Mouse (Mus musculus) stomach, embryonic 15.5 days (tissue): ENCODE results near the gene Gad1. TPM values are rescaled to one million over a fixed set of nuclear protein-coding genes. Genes with fewer than 3 reads are reported as not detected.

ENCODE experiments used
- ATAC-seq: fragments of 200-750 bp; cut with Nextera tagmentation; 2 replicates; pipeline ENCODE4 v1.8.0; 2017; ENCODE audit warnings: low read depth, moderate number of reproducible peaks, moderate TSS enrichment; ENCODE audit not compliant: insufficient read depth, low FRiP score
- H3K27ac ChIP-seq: fragments of 300-500 bp; sonication (generic); 2 replicates; pipeline ENCODE4 v1.5.1; 2015; ENCODE audit warnings: mild to moderate bottlenecking, inconsistent platforms
- H3K27me3 ChIP-seq: fragments of 300-500 bp; sonication (generic); replicated peaks from 2 replicates; pipeline ENCODE4 v1.6.1; 2015; ENCODE audit warnings: inconsistent platforms
- H3K36me3 ChIP-seq: fragments of 300-500 bp; sonication (generic); 2 replicates; pipeline ENCODE4 v1.6.1; 2015; ENCODE audit warnings: inconsistent platforms
- H3K4me1 ChIP-seq: fragments of 300-500 bp; sonication (generic); 2 replicates; pipeline ENCODE4 v1.6.1; 2015; ENCODE audit warnings: inconsistent platforms
- H3K4me2 ChIP-seq: fragments of 300-500 bp; sonication (generic); 2 replicates; pipeline ENCODE4 v1.6.1; 2015; ENCODE audit warnings: mild to moderate bottlenecking, inconsistent platforms
- H3K4me3 ChIP-seq: fragments of 300-500 bp; sonication (generic); replicated peaks from 2 replicates; pipeline ENCODE4 v1.5.1; 2015; ENCODE audit warnings: inconsistent platforms
- H3K9ac ChIP-seq: fragments of 300-500 bp; sonication (generic); 2 replicates; pipeline ENCODE4 v1.6.1; 2015; ENCODE audit warnings: inconsistent platforms
- H3K9me3 ChIP-seq: fragments of 300-500 bp; sonication (generic); 2 replicates; pipeline ENCODE4 v1.6.1; 2016; ENCODE audit warnings: inconsistent platforms
- WGBS: fragments of 180-500 bp; shearing (Covaris S2); methylation state at CpG from one replicate; pipeline ENCODE4 v1.1.7; 2015; 5-methylcytosine and 5-hydroxymethylcytosine counted together
- polyA plus RNA-seq: library from polyadenylated mRNA; unstranded; fragments of >200 nt; fragmentation: Nextera tagmentation; extraction: Ambion mirVana; gene quantifications from 2 replicates; pipeline ENCODE4 v1.2.1, GENCODE M21; 2015

Gene Gad1
- polyA plus RNA-seq, 1 experiment from 2014 or later: 0.46 TPM

DNA sequence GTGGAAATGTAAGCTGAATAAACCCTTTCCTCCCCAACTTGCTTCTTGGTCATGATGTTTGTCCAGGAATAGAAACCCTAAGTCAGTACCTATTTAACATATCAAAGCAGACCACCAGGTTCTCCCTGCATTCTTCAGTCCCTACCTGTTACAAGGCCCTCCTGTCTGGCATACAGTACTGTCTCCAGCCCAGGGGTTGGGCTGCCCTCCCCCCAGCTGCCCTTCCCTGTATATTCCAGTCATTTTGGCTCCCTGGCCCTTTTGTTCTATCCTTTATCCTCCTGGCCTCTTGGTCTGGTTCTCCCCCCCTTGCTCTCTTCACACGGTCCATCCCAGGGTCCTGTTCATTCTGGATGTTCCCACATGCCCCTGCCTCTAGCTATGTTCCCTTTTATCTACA lies 78.4 kb downstream of the Gad1 start:
- Histone ChIP-seq H3K4me2 (no peak overlapping the region), H3K27ac (no peak overlapping the region), H3K27me3 (no peaks in the 10 kb centered on the region), H3K36me3 (no peaks in the 10 kb centered on the region), H3K4me1 (0 out of 2 replicates have a peak, but pooled peaks cover 4% of the 10 kb centered on the region), H3K4me3 (no peak overlapping the region), H3K9me3 (no peaks in the 10 kb centered on the region), H3K9ac (no peak overlapping the region)
- ATAC-seq: no peak
- 75% methylated on average over 1 of the region's 1 CpGs for WGBS

DNA sequence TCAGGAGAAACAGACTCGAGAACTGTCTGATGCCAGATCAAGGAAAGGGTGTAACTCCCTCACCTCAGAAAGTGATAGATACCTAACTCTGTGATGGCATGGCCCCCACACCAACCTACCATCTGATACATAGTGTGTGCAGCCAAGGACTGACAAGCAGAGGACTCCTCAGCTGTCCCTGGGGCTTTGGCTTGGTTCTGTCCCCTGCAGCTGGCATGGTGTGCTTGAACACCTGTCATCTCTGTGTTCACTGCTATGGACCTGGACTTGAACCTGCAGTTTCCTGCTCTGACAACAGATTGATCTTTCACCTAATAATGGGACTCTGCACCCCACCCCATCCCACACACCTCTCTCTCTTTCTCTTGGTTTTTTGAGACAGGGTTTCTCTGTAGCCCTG lies 79.5 kb downstream of the Gad1 start:
- no peak overlapping the region for H3K4me2 ChIP-seq
- no peak for ATAC-seq
- no peaks in the 10 kb centered on the region for H3K9me3 ChIP-seq
- H3K4me3 ChIP-seq: no peak overlapping the region
- WGBS: 67% methylated on average over 1 of the region's 1 CpGs
- no peaks in the 10 kb centered on the region for H3K36me3 ChIP-seq
- H3K4me1 ChIP-seq: 0 out of 2 replicates have a peak, but pooled peaks cover 4% of the 10 kb centered on the region
- H3K27ac ChIP-seq: no peak overlapping the region
- H3K27me3 ChIP-seq: no peaks in the 10 kb centered on the region
- H3K9ac ChIP-seq: no peak overlapping the region

DNA sequence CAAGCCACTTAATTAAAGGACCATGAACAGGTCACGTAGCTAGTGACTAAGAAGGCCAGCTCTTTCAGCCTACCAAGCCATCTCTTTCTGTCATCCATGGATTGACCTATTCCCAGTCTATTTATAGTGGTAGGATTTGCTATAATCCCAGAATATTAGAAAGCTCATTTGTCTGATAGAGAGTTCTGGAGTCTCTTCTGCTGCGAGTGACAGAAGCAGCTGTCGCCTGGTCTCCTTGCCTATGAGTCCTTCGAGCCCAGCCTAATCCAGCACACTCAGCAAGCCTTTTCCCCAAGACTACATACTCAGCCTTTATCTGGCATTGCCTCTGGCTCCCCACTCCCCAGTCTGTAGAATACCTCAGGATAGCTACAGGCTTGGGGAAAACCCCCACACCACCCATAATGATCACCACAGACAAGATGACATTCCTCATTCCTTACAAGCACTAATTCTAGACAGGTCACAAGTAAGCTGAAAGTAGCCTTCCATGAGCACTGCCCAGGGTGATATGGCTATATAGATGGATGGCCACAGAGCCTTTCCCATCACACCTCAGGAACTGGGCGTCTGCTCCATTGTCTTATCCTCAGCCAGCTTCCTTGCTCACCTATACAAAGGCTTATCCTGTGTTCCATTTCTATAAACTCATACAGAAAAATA lies 81.3 kb downstream of the Gad1 start:
- 78% methylated on average over 5 of the region's 5 CpGs for WGBS
- no peaks in the 10 kb centered on the region for H3K36me3 ChIP-seq
- ATAC-seq: no peak
- no peaks in the 10 kb centered on the region for H3K27me3 ChIP-seq
- H3K9me3 ChIP-seq: no peaks in the 10 kb centered on the region
- 0 out of 2 replicates have a peak, but pooled peaks cover 4% of the 10 kb centered on the region for H3K4me1 ChIP-seq
- no peak overlapping the region for H3K4me3 ChIP-seq
- no peak overlapping the region for H3K27ac ChIP-seq
- no peak overlapping the region for H3K9ac ChIP-seq
- H3K4me2 ChIP-seq: no peak overlapping the region

DNA sequence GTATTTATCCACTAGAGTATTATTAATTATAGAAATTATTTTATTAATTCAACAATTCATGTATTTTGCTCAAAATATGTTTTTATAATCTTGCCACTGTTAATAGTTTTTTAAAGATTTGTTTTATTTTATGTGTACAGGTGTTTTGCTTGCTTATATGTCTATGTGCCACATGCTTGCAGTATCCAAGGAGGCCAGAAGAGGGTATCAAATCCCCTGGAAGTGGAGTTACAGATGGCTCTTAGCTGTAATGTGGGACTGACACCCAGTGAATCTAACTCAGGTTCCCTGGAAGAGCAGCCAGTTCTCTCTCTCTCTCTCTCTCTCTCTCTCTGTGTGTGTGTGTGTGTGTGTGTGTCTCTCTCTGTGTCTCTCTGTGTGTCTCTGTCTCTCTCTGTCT lies 88.1 kb downstream of the Gad1 start:
- Histone ChIP-seq H3K9me3 (no peaks in the 10 kb centered on the region), H3K9ac (no peak overlapping the region), H3K27ac (no peak overlapping the region), H3K4me1 (no peaks in the 10 kb centered on the region), H3K36me3 (no peaks in the 10 kb centered on the region), H3K4me2 (no peak overlapping the region), H3K4me3 (no peak overlapping the region), H3K27me3 (no peaks in the 10 kb centered on the region)
- ATAC-seq: no peak

DNA sequence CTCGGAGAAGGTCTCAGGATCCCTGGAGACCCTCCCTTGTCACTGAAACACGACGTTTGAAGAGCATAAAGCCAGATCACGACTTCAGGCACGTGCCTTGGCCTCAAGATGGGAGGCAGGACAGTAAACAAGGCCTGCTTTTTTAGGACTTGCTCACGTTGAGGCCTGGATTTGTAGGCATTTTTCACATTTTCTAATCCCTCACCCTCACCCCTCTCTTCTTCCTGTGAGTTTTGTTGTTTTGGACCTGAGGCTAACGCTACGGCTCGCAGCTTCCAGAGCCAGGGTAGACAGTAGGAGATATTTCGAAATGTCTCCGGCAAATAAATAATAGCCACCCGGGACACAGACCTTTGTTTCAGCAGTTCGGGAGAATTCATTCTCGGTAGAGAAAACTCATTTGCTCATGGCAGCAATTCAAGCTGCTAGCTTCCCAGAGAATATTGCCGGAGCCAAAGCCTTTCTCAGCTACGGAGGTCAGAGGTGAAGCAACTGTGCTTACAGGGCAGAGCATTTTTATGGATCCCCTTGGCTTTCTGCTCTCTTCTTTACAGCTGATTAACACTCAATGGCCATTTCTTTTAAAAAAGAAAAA lies 90.2 kb downstream of the Gad1 start:
- Histone ChIP-seq H3K9me3 (no peaks in the 10 kb centered on the region), H3K36me3 (no peaks in the 10 kb centered on the region), H3K4me3 (no peak overlapping the region), H3K9ac (no peak overlapping the region), H3K4me2 (no peak overlapping the region), H3K4me1 (no peaks in the 10 kb centered on the region), H3K27me3 (no peaks in the 10 kb centered on the region), H3K27ac (no peak overlapping the region)
- no peak for ATAC-seq
- WGBS: 54% methylated on average over 16 of the region's 16 CpGs

DNA sequence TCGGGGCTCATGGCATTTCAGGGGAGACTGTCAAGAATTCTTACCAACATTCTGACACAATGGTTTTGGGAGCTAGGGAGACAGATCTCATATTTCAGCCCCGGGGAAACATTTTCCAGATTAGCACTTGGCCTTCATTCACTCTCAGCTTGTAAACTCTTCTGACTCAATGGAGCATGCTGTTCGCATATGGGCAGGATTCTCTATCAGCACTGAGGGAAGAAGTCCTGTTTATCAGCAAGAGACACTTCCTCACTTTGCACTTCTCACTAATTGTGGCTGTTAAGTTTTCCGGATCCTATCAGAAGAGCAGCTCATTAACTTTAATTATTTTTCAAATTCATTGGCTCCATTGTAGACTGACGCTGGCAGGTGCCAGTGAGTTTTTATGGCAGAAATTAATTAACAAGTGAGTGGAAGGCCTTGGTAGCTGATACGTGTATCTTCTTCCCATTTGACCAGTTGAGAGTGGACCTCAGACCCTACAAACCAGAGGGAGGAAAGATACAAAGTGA lies 92.5 kb downstream of the Gad1 start:
- Histone ChIP-seq H3K4me1 (no peaks in the 10 kb centered on the region), H3K9ac (no peak overlapping the region), H3K4me3 (no peak overlapping the region), H3K27ac (no peak overlapping the region), H3K9me3 (no peaks in the 10 kb centered on the region), H3K36me3 (no peaks in the 10 kb centered on the region), H3K4me2 (no peak overlapping the region), H3K27me3 (no peaks in the 10 kb centered on the region)
- no peak for ATAC-seq
- WGBS: 81% methylated on average over 6 of the region's 6 CpGs

DNA sequence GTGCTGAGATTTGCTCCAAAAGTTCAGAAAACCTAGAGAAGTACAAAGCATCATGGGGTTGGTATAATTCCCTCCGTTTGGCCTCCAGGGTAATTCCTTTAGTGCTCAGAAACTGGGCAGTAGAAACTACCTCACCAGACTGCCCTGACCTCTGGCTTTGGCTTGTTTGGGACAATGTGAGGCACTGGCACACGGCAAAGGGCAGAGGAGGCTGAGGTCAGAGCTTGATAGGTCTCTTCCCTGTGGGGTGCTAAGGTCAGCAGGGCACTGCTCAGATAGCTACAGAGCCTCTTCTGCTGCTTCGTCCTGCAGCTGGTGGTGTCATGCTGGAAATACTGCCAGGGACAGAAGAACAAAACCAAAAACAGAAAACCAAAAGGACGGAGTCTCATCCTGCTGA lies 94.8 kb downstream of the Gad1 start:
- Histone ChIP-seq H3K4me3 (no peak overlapping the region), H3K27me3 (no peaks in the 10 kb centered on the region), H3K9me3 (no peaks in the 10 kb centered on the region), H3K9ac (no peak overlapping the region), H3K4me2 (no peak overlapping the region), H3K36me3 (no peaks in the 10 kb centered on the region), H3K27ac (no peak overlapping the region), H3K4me1 (no peaks in the 10 kb centered on the region)
- no peak for ATAC-seq
- 49% methylated on average over 4 of the region's 4 CpGs for WGBS

DNA sequence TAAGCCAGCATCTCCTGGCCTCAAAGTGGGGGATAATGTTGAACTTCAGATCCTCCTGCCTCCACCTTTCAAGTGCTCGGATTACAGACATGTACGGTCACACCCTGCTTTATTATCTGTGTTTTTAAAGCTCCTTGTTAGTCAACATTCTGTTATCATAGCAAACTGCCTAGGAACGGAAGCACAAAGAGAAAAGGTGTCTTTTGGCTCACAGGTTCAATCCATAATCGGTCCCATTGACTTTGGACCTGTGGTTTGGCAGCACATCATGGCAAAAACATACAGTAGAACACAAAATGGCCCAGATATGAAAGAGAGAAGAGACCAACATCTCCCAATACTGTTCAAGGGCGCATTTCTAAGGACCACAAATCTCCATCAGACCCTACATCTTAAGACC lies 95.4 kb downstream of the Gad1 start:
- 83% methylated on average over 5 of the region's 5 CpGs for WGBS
- Histone ChIP-seq H3K27me3 (no peaks in the 10 kb centered on the region), H3K9me3 (no peaks in the 10 kb centered on the region), H3K9ac (no peak overlapping the region), H3K4me1 (no peaks in the 10 kb centered on the region), H3K4me2 (no peak overlapping the region), H3K4me3 (no peak overlapping the region), H3K27ac (no peak overlapping the region), H3K36me3 (no peaks in the 10 kb centered on the region)
- ATAC-seq: no peak

DNA sequence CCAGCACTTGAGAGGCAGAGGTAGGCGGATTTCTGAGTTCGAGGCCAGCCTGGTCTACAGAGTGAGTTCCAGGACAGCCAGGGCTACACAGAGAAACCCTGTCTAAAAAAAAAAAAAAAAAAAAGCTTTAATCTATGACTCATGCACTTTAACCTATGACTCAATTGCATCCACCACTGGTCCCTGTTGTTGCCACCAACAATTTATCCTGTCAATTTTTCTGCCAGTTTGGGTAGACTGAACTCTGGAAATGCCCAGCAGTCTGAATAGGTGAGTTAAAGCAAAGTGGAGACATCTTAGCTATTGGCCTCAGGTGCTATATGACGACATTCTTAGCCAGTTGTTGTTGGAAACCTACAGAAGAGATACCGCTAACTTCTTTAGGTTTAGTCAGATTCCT lies 96.6 kb downstream of the Gad1 start:
- WGBS: 85% methylated on average over 4 of the region's 4 CpGs
- H3K4me3 ChIP-seq: no peak overlapping the region
- no peaks in the 10 kb centered on the region for H3K27me3 ChIP-seq
- H3K9ac ChIP-seq: no peak overlapping the region
- H3K4me2 ChIP-seq: no peak overlapping the region
- no peaks in the 10 kb centered on the region for H3K4me1 ChIP-seq
- H3K27ac ChIP-seq: no peak overlapping the region
- no peak for ATAC-seq
- no peaks in the 10 kb centered on the region for H3K36me3 ChIP-seq
- H3K9me3 ChIP-seq: no peaks in the 10 kb centered on the region

Other genes with a start within 250 kb of the Gad1 start
- gene Sp5, start 78.1 kb upstream of the Gad1 start, polyA plus RNA-seq: 1.8 and 2.4 TPM in 2 replicates
- 1.5 and 2.2 TPM in 2 replicates for gene Erich2, start 44.3 kb upstream of the Gad1 start, polyA plus RNA-seq
- gene Gorasp2, start 108.5 kb downstream of the Gad1 start, polyA plus RNA-seq: 166 and 189 TPM in 2 replicates
- gene Gm26558, start 109.0 kb downstream of the Gad1 start, polyA plus RNA-seq: 4.5 and 4.6 TPM in 2 replicates